Mouse (Mus musculus) cerebellum, postnatal 10 days (tissue): ENCODE results near the gene Rnf215.
"Not testable (repeated sequence)": the region's sequence is repeated elsewhere in the genome, so short reads cannot be mapped to it uniquely, and the experiment has no call there.

Source experiments
- DNase-seq, 2 experiments: peaks; one replicate each; pipeline ENCODE4 v3.0.0; 2021; ENCODE audit warnings: mixed read lengths in 2 of 2

Gene Rnf215

GRCm38 (mm10) chr11:4148536-4149156 lies 13.6 kb downstream of the Rnf215 start:
- DNase-seq, result peak; percentile 54 to 63

DNA sequence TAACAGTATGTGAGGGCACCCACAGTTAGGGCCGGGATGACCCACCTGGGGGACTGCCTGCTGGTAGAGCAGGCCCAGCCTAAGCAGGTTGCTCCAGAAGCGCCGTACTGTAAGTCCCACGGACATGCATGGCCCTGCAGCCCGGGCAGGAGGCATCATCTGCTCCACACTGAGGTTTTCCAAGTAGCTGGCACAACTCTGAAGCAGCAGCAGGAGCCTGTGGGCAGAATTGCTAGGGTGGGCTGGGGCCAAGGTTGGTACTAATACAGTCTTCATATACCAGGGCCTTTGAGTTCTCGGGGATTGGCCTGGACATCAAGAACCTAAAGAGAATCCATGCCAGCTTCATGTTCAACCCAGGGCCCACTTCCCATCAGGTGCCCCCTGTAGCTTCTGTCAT lies 14.9 kb downstream of the Rnf215 start:
- DNase-seq, result peak; percentile 68 to 79

DNA sequence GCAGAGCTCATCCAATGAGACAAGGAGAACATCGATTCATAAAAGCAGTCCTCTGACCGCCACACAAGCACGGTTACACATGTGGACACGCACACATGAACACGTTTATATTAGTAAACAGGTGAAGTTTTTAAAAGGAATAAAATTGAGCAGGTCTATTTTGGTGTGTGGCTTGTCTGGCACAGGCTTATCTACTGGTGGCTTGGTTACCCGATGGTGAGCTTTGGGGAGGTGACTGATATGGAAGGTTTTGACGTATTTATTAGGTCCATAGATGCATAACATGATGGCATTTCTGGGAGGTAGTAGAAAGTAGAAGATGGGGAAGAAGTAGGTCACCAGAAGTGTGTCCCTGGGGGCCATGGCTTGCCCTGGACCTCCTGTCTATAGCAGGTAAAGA lies 18.7 kb downstream of the Rnf215 start:
- DNase-seq, result no peak

DNA sequence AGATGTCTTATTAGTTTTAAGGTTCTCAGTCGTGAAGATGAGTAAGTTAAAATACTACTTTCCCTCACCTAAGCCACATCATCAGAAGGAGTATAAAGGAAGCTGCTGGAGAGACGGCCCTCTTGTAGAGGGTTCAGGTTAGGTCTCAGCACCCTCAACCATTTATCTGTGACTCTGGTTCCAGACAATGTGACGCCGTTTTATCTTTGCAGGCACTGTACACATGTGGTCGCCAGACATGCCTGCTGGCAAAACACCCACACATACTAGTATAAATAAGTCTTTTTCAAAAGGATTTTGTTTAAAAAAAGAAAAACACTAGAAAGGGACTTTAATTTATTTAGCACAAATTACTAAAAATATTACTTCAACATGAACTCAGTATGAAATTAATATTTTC lies 20.6 kb downstream of the Rnf215 start:
- no peak for DNase-seq

GRCm38 (mm10) chr11:4158676-4159075 lies 23.7 kb downstream of the Rnf215 start:
- no peak for DNase-seq

GRCm38 (mm10) chr11:4159808-4160708 lies 25.1 kb downstream of the Rnf215 start, which contains the start of the genes Ccdc157 and Sf3a1:
Gene Ccdc157 (minus strand): TSS chr11:4160293.
Gene Sf3a1 (plus strand): TSS chr11:4160350.
- peak; percentile 98 for DNase-seq

GRCm38 (mm10) chr11:4160758-4161480 lies 25.9 kb downstream of the Rnf215 start:
- DNase-seq, result peak in 1 of 2 experiments; percentile 33

GRCm38 (mm10) chr11:4164701-4165100 lies 29.7 kb downstream of the Rnf215 start:
- no peak for DNase-seq

DNA sequence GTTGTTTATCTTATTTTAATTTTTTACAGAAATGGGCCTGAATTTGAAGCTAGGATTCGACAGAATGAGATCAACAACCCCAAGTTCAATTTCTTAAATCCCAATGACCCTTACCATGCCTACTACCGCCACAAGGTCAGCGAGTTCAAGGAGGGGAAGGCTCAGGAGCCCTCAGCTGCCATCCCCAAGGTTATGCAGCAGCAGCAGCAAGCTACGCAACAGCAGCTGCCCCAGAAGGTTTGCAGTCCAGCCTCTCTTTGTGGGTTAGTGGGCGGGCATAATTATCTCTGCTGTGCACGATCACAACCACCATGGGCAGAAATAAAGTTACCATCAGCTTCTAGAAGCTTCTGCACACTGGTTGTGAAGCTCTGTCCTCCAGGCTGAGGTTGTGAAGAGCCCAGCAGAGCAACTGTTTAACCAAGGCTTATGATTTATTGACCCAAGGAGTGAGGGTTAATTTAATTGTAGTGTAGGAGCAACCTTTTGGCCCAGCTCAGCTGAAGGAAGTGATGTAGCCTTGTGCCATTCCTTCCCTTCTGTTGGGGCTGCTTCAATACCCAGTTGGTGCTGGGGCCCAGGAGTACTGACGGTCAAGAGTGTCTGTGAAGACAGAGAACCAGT lies 31.6 kb downstream of the Rnf215 start:
- no peak for DNase-seq

GRCm38 (mm10) chr11:4174586-4174985 lies 39.6 kb downstream of the Rnf215 start:
- DNase-seq, result peak; percentile 36 to 68

GRCm38 (mm10) chr11:4177716-4178115 lies 42.7 kb downstream of the Rnf215 start:
- peak; percentile 40 to 46 for DNase-seq

GRCm38 (mm10) chr11:4182061-4182460 lies 47.1 kb downstream of the Rnf215 start:
- no peak for DNase-seq

GRCm38 (mm10) chr11:4183511-4183910 lies 48.5 kb downstream of the Rnf215 start:
- DNase-seq, result peak; percentile 28 to 41

DNA sequence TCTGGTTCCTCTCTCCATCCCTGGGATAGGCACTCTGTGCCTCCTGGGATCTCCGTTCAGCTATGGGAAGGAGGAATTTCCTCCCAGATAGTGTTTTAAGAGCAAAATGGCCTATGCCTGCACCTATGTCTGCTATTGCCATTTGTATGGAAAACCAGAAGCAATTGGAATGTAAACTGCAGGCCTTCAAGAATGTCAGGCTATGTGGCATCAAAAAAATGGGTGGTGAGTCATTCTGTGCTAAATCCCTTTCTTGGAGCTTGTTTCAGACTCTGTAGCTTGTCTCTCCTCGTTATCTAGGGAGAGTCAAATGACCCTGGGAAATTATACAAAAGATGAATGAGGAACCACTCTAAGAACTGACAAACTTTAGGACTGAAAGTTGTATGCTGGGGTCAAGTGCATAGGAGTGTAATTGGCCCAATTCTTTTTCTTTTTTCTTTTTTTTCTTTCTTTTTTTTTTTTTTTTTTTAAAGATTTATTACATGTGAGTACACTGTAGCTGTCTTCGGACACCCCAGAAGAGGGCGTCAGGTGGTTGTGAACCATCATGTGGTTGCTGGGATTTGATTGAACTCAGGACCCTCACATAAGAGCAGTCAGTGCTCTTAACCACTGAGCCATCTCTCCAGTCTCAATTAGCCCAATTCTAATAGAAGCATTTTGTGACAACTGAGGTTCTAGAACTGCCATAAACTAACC lies 49.4 kb downstream of the Rnf215 start:
- DNase-seq, result no peak

DNA sequence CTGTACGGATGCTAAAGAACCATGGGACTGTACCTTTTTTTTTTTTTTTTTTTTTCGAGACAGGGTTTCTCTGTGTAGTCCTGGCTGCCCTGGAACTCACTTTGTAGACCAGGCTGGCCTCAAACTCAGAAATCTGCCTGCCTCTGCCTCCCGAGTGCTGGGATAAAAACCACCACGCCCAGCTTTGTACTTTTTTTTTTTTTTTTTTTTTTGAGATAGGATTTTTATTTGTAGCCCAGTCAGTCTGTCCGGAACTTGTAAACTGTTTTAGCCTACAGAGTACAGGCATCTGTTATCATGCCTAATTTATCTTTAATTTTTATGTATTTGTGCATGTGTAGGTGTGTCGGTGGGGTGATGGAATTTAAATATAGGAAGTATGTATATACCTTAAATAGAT lies 50.5 kb downstream of the Rnf215 start:
- not testable (repeated sequence) for DNase-seq

DNA sequence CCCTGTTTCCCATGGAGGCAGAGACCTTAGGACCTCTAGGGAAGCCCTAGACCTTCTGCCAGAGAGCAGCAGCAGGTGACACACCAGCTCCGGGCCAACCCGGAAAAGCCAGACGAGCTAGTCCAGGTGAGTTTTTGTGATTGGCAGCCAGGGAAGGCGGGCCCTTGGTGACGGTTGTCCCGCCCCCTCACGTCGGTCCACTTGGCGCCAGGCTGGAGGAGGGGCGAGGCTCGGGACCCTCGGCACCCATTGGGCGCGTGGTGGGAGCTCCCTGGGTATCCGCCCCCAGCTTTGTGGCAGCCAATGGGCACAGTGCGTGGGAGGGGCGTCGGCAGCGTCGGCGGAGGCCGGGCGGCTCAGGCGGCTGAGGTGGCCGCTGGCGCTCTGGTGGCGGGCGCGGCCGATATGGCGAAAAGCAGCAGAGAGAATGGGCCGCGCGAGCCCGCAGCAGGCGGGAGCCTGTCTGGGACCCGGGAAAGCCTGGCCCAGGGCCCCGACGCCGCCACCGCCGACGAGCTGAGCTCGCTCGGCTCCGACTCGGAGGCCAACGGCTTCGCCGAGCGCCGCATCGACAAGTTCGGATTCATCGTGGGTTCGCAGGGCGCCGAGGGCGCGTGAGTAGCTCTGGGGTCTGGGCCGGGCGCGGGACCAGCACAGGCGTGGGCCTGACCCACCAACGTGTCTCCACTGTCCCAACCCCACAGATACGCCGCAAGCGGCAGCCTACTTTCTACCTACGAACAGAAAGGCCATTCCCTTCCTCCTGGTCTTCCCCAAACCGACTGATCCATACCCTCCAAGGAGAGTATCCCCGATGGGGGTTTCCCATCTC lies 51.7 kb downstream of the Rnf215 start, which contains the start of gene Tbc1d10a:
TSS of gene Tbc1d10a (plus strand) at position 304 of the 832 bp plus-strand sequence.
- DNase-seq, result peak; percentile 99

- peak; percentile 38 to 45 for DNase-seq
Measured at GRCm38 (mm10) chr11:4187318-4187700, 52.3 kb downstream of the Rnf215 start.

DNA sequence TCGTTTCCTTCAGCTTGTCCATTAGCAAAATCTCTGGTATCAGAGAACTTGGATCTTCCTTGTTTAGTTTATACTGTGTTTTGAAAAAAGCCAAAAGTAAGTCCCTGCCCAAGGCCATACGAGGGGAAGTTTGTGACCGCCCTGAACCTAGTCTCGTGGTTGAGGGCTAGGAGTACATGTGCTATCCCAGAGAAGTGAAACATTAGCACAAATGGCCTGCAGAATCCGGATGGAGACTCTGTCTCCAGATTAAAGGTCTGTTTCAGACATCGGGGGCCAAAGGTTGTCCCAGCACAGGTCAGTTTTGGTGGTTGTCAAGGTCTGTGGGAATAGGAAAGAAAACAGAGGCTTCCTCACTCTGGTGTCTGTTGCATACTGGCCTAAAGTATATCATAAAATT lies 54.2 kb downstream of the Rnf215 start:
- DNase-seq, result no peak

DNA sequence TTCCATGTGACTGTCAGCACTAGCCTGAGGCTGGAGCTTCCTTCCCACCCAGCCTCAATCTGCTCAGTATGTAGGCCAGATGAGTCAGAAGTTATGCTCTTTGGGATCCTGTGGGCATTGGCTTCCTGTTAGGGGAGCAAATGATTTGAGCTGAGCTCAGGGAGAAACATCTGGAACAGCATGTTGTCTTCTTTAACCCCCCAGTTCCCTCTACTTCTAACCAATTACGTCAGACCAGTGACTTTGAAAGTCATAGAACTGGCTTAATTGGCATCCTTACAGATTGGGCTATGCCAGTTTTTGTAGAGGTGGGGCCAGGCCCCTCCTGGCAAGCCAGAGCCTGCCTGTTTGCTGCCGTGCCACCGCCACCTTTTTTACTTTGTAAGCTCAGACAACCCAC lies 55.7 kb downstream of the Rnf215 start:
- DNase-seq, result no peak
